Mouse (Mus musculus) layer of hippocampus, adult 11-12 months (tissue): ENCODE data around the gene Gm20388.

Experiments
- DNase-seq: peaks from one replicate; pipeline ENCODE4 v3.0.0; 2022; ENCODE audit warnings: low spot score

Gm20388 gene

DNA sequence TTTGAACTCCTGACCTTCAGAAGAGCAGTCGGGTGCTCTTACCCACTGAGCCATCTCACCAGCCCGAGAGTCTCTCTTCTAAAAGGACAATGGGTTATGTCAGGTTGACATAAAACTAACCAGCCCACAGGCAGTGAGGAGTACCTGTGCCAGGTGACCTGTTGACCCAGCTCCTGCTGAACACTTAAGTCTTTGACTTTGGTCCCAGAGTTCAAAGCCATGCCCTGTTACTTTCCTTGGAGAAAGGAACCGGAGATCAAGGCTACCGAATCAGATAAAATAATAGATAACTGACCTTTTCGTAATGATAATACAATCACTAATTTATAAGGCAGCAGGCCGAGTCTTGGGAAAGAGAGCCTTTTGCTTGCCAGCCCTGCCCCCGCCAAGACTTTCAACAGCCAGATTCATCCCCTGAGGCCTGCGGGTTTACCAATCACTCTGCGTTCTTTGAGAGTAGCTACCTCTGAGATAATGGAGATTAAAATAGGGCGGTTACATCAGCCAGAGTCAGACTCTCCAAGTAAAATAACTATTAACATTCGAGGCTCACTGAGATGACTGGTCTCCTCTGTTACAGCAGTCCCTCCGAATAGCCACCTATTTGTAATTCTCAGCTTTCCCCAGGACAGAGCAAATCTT is 2021.5 kb downstream of the Gm20388 start:
- no peak for DNase-seq

DNA sequence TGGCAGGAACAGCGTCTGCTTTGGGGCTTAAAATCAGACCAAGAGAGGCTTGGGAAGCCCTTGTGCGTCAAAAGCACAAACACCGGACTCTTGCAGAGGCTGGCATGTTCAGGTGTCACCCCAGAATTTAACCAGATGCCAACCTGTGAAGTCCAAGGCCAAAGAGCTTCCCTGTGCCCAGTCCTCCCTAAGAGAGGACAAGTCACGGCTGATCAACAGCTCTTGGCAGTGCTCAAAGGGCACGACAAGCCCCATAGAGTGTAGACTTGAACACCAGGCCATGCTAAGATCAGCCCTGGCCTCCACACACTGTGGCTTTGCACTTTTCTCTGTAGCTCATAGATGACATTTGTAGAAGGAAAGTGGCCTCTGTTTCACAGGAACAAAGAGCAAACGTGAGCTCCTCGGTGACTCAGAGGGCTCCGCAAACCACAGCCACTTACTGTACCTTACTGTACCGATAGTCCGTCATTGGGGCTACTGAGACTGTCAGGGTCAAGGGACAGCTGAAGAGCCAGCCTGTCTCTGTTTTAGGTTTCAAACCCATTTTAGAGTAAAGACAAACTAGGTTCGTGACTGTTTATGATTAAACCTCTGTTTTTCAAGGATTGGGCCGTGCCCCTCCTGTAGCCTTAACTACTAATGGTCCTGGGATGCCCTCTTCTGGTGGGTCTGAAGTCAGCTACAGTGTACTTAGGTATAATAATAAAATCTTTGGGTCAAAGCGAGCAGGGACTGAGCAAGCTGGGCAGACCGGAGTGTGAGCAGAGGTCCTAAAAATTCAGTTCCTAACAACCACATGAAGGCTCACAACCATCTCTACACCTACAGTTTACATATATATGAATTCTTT is 2022.3 kb downstream of the Gm20388 start:
- DNase-seq = no peak

DNA sequence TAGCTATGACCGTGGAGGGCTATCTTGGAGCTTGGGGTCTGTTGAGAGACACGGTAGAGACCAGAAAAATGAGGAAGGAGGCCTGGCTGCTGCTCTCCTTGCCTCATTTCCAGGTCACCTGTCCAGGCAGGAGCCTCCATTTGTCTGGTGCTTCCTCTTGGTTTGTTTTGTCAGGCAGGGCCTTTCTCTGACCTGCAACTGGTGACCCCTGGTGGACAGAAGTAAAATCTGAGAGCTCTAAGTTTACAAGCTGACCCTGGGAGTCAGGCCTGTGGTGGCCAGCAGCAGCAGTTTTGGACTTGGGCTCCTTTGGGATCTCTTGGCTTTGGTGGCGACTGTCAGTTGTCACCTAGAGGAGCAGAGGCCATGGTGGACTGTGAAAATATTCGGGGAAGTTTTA is 2023.9 kb downstream of the Gm20388 start:
- DNase-seq = peak; percentile 46

GRCm38 (mm10) chr8:121934923-121935322 is 2024.3 kb downstream of the Gm20388 start:
- no peak for DNase-seq

- DNase-seq = peak; percentile 82
These were observed 2025.0 kb downstream of the Gm20388 start for GRCm38 (mm10) chr8:121935341-121936294.

DNA sequence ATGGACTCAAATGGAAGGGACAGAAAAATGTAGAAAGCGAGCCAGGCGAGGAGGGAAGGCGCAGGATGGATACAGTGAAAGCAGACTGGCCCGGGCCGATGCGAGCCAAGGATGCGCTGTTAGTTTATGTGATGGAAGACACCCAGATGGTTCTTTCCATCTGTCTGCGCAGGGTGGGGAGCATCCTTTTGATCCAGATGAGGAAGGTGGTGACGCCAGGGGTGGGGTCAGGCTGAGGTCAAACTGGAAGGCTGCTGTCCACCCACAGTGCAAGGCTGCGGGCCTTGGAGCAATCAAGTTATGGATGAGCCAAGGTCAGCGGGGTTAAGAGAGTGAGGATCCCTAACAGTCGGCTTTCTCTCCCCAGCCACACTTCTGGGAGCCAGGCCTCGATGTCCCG is 2025.8 kb downstream of the Gm20388 start:
- DNase-seq = no peak

GRCm38 (mm10) chr8:121938732-121939131 is 2028.1 kb downstream of the Gm20388 start:
- no peak for DNase-seq

DNA sequence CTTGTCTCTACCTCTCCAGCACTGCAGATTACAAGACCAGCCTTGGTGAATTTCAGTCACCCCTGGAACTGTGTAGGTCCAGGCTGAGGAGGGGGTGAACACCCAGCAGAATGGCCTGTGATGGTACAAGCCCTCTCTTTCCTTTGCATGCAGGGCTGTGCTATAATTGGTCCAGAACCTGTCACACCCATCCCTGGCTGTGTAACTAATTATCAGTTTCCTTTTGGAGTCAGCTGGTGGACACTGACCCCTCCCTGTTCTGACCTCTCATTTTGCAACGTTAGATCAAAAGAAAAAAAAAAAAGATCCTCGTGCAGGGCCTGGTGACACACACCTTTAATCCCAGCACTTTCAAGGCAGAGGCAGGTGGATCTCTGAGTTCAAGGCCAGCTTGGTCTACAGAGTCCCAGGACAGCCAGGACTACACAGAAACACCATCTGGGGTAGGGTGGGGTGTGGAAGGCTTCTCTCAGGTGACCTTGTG is 2032.5 kb downstream of the Gm20388 start:
- no peak for DNase-seq

DNA sequence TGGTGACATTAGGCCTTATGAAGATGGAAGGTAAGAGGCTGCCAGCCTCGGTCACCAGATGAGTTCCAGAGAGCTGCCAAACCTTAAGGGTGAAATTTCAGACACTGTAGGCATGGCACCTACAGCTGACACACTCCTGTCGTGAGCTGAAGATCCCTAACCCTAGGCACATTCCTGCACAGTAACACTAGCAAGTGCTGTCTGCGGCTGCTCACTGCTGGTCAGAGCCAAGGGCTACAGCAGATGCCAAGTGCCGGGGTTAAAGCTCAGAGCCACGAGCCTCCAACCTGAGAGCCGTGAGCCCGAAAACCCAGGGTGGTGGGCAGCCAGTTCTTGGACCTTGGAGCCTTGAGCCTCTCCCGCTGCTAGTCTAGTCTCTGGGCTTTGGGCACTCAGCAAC is 2033.1 kb downstream of the Gm20388 start:
- no peak for DNase-seq

DNA sequence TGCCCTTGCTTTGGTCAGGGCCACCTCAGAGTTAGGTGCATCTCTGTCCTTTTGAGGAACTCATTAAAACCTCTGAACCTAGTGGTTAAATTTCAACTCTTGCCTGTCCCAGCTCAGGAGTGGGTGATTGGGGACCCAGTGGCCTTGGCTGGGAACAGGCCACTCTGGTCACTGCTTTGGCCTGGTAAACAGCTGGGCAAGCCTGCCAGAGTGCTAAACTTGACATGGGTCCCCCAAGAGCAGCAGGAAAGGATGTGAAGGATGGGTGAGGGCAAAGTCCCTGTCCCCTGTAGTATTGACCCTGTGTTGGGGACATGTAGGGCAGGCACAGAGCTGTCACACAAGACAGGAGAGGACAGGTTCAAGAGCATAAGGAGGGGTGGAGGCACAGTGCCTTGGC is 2034.2 kb downstream of the Gm20388 start, which contains the start of gene Car5a:
TSS of gene Car5a (minus strand) at position 74 of the 400 bp plus-strand sequence.
- no peak for DNase-seq

- no peak for DNase-seq
These were observed 2035.7 kb downstream of the Gm20388 start for GRCm38 (mm10) chr8:121946351-121946750.

DNA sequence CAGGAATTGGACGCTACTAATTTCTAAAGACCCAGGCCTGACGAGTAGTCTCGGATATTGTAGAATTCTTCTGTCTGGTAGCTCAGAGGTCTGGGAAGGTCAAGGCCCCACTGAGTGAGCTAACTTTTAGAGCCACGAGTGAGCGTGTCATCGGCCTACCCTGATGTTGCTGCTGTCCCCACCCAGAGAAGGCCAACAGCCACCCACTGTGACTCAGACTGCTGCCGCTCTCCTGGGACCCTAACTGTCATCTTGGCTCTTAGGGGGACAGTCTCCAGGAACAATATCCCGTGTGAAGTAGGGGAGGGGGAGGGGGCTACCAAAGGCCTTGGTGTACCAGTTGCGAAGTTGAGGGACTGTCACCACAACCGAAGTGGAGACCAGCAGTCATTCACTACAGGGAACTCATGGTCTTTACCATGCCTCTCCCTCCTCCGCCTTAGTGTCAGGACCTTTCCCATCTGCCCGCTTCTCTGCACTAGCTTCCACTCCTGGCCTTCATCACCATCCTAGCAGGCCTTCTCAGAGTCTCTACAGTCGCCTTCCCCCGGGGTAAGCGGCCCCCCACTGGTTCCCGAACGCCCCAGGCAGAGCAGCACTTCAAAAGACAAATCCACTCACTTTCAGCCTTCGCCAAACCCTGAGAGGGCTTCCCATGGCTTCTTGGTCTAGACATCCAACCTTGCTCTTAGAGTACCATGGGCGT is 2036.6 kb downstream of the Gm20388 start:
- DNase-seq = no peak

- DNase-seq = peak; percentile 86
These were observed 2037.1 kb downstream of the Gm20388 start for GRCm38 (mm10) chr8:121947753-121948141.

- DNase-seq = no peak
These were observed 2037.9 kb downstream of the Gm20388 start for GRCm38 (mm10) chr8:121948321-121949145.

DNA sequence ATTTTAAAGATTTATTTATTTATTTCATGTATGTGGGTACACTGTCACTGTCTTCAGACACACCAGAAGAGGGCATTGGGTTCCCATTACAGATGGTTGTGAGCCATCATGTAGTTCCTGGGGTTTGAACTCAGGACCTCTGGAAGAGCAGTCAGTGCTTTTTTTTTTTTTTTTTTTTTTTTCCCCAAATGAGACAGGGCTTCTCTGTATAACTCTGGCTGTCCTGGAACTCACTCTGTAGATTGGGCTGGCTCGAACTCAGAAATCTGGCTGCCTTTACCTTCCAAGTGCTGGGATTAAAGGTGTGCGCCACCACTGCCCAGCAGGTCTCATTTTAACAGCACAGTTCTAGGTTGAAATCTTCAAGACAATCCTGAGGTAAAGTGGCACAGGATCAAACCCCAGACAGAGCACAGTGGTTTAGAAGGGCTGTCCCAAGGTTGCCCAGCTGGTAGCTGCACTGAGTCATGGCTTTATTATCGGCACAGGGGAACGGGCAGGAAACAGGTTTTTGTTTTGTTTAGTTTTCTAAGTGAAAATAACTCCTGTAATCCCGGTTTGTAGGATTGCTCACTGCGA is 2038.7 kb downstream of the Gm20388 start, which contains the start of gene Banp:
TSS of gene Banp (plus strand) at position 529 of the 579 bp plus-strand sequence.
- DNase-seq = no peak

DNA sequence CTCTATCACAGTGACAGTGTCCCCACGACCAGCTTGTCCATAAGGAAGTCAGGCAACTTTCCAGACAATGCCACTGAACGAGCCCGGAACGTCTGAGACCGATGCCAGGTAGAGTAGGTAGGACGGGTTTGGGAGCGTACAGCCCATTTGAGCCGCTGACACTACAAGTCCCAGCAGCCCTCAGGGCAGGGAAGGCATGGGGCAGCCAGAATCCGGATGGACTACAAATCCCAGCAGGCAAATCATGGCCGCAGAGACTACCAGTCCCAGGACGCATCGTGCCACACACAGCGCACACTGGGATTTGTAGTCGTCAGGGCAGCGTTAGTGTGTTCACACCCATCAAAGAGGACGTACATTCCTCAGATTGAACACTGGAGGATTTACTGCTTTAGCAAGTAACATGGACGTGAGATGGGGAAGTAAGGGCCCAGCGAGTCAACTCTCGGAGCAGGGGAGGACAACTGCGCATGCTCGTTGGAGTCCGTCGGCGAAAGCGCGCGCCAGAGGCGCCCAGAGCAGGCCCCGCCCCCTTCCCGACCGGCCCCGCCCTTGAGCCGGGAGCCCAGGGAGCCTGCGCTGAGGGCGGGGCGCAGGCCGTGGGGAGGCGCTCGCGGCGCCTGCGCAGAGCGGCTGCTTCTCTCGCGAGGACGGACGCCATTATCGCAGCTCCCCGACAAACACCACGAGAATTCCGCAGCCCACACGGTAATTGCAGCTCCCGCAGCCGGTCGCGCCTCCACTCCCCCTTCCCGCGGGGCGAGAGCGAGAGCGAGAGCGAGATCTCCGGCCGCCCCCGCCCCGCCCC is 2039.5 kb downstream of the Gm20388 start:
- DNase-seq = peak; percentile 98

DNA sequence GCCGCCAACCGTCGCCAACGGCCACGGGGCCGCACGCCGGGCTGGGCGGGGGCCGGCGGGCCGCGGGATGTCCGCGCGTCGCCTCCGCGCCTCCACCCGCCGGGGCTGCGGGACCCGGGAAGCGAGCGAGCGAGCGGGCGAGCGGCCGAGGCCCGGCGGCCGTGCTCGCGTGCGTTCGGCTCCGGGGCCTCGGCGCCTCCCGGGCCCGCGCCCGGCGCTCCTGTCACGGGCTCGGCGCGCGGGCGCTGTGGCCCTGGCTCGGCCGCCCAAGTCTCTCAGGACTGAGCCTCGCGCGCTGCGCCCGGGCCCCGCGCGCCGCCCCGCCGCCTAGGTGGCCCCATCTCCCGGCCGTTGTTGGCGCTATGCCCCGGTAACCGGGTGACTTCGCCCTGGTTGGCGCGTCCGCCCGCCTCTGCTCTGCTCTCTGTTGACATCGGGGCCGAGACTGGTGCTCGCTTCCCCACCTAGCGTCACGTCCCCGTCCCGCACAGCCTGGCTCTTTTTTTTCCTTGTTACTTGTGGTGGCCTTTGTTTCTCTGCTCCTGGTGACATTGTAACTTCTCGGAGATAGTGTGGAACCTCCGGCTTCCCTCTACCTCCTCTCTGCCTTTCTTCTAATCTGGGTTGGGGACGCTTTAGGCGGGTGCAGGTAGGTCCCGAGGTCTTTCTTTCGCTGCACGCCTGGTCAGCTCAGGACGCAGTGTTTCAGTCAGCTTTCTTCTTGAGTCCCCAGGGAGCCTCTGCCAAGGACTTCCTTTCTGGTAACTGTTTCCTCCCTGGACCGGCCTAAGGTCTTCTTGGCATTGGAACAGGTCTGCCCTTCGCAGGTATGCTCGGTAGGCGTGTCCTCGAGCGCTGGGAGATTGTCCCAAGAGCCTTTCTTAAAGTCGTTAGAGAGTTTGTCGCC is 2040.4 kb downstream of the Gm20388 start:
- DNase-seq = peak; percentile 68

DNA sequence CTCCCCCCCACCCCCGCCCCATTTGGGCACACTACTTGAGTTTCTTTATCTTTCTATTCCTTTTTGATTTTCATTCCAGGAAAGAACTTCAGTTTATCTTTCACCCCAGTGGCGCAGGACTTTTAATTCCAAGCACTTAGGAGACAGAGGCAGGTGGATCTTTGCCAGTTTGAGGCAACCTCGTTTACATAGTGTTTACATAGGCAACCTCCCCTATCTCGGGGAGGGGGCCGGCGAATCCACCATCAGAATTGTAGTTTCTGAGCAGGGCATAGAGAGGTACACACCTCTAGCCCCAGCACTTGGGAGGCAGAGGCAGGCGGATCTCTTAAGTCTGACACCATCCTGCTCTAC is 2041.0 kb downstream of the Gm20388 start:
- no peak for DNase-seq
